Mouse (Mus musculus) myocyte (in vitro differentiated cells): ENCODE results near the gene Atp6v1g2. TPM values are rescaled to one million over a fixed set of nuclear protein-coding genes. Genes with fewer than 3 reads are reported as not detected.
A peak's percentile ranks its signal among the peaks of the same experiment; 100 is the strongest.

Experiments
- H3K27me3 ChIP-seq: one replicate; pipeline ENCODE4 v1.6.1; 2011; ENCODE audit not compliant: control insufficient read depth, insufficient read depth, insufficient read length
- H3K36me3 ChIP-seq: one replicate; pipeline ENCODE4 v1.6.1; 2011; ENCODE audit not compliant: control insufficient read depth, insufficient read depth
- H3K4me2 ChIP-seq: one replicate; pipeline ENCODE4 v1.6.1; 2011; ENCODE audit warnings: low read depth, control low read depth
- H3K4me3 ChIP-seq: one replicate; pipeline ENCODE4 v1.5.1; 2011; ENCODE audit warnings: mild to moderate bottlenecking, control low read depth, moderate library complexity
- H3K79me2 ChIP-seq: one replicate; pipeline ENCODE4 v1.6.1; 2011; ENCODE audit not compliant: control insufficient read depth, insufficient read depth
- H3ac ChIP-seq: one replicate; pipeline ENCODE4 v1.6.1; 2011; ENCODE audit not compliant: control insufficient read depth, insufficient read length
- CEBPB ChIP-seq: IDR thresholded peaks from 2 replicates; pipeline ENCODE4 v1.6.1; 2011; ENCODE audit warnings: mild to moderate bottlenecking, moderate library complexity; ENCODE audit not compliant: poor library complexity, insufficient read depth, severe bottlenecking
- E2F4 ChIP-seq: IDR thresholded peaks from one replicate; pipeline ENCODE4 v1.6.1; 2011; ENCODE audit warnings: mild to moderate bottlenecking, control low read depth, moderate library complexity; ENCODE audit not compliant: insufficient read depth
- MAX ChIP-seq: IDR thresholded peaks from one replicate; pipeline ENCODE4 v1.6.1; 2011; ENCODE audit warnings: low read depth, mild to moderate bottlenecking, control low read depth
- MYOD1 ChIP-seq, 3 experiments: IDR thresholded peaks; one replicate each; pipeline ENCODE4 v1.6.1; 2011; ENCODE audit warnings: control low read depth in 2 of 3, low read depth in 2 of 3, mild to moderate bottlenecking in 2 of 3, moderate library complexity in 1 of 3; ENCODE audit not compliant: insufficient read length in 2 of 3, control insufficient read depth in 1 of 3
- MYOG ChIP-seq, 3 experiments: IDR thresholded peaks; one replicate each; pipeline ENCODE4 v1.6.1; 2011; ENCODE audit warnings: control low read depth in 2 of 3, low read depth in 2 of 3, mild to moderate bottlenecking in 2 of 3; ENCODE audit not compliant: insufficient read length in 2 of 3, control insufficient read depth in 1 of 3, insufficient read depth in 1 of 3
- POLR2A ChIP-seq: IDR thresholded peaks from one replicate; pipeline ENCODE4 v1.6.1; 2011; ENCODE audit warnings: low read depth, mild to moderate bottlenecking, control low read depth, moderate library complexity; ENCODE audit not compliant: insufficient read length
- POLR2AphosphoS2 ChIP-seq: IDR thresholded peaks from one replicate; pipeline ENCODE4 v1.6.1; 2011; ENCODE audit warnings: low read depth, control low read depth; ENCODE audit not compliant: insufficient read length
- REST ChIP-seq: IDR thresholded peaks from one replicate; pipeline ENCODE4 v1.6.1; 2011; ENCODE audit warnings: mild to moderate bottlenecking, control low read depth, moderate library complexity; ENCODE audit not compliant: insufficient read depth, insufficient read length
- SRF ChIP-seq: IDR thresholded peaks from one replicate; pipeline ENCODE4 v1.6.1; 2011; ENCODE audit warnings: low read depth; ENCODE audit not compliant: control insufficient read depth, insufficient read length
- TCF12 ChIP-seq: IDR thresholded peaks from one replicate; pipeline ENCODE4 v1.6.1; 2011; ENCODE audit warnings: mild to moderate bottlenecking, control low read depth; ENCODE audit not compliant: poor library complexity, insufficient read depth, severe bottlenecking
- TCF3 ChIP-seq: IDR thresholded peaks from one replicate; pipeline ENCODE4 v1.6.1; 2011; ENCODE audit warnings: low read depth, control low read depth; ENCODE audit not compliant: insufficient read length
- USF1 ChIP-seq: IDR thresholded peaks from one replicate; pipeline ENCODE4 v1.6.1; 2011; ENCODE audit warnings: low read depth, mild to moderate bottlenecking, control low read depth, moderate library complexity
- polyA plus RNA-seq: library from polyadenylated mRNA; unstranded; fragments of >200 nt; fragmentation: generic; extraction: Trizol; gene quantifications from one replicate; pipeline ENCODE4 v1.2.1, GENCODE M21; 2012; ENCODE audit warnings: missing spikeins

Gene Atp6v1g2
- polyA plus RNA-seq, 1 experiment: 2.0 TPM

GRCm38 (mm10) chr17:35239700-35240099, 6.2 kb downstream of the Atp6v1g2 start:
- H3K4me3 ChIP-seq: no peak overlapping the region
- no peak overlapping the region for H3K4me2 ChIP-seq
- peaks cover 14% of the 10 kb centered on the region for H3K36me3 ChIP-seq
- no peaks in the 10 kb centered on the region for H3K27me3 ChIP-seq
- TF ChIP-seq SRF: no peak
- TF ChIP-seq MYOD1 (IDR thresholded peaks at IDR 0.05; ENCODE audit: control insufficient read depth in 1 of 3, insufficient read length in 2 of 3, low read depth in 2 of 3): no peak
- TF ChIP-seq E2F4: no peak
- no peak for TF ChIP-seq TCF3
- no peak for TF ChIP-seq USF1
- TF ChIP-seq POLR2AphosphoS2: no peak
- no peak for TF ChIP-seq MAX
- H3ac ChIP-seq: no peak overlapping the region
- H3K79me2 ChIP-seq: peaks cover 30% of the 10 kb centered on the region

- Histone ChIP-seq H3ac (no peak overlapping the region), H3K4me2 (peak overlapping the region; percentile 85), H3K36me3 (peaks cover 23% of the 10 kb centered on the region), H3K4me3 (peak overlapping the region; percentile 96), H3K27me3 (no peaks in the 10 kb centered on the region), H3K79me2 (peaks cover 38% of the 10 kb centered on the region)
- TF ChIP-seq REST (no peak), TCF12 (no peak), POLR2AphosphoS2 (no peak), TCF3 (no peak), CEBPB (no peak), MAX (no peak), USF1 (no peak), E2F4 (no peak), SRF (no peak), POLR2A (no peak), MYOG (IDR thresholded peaks at IDR 0.05; ENCODE audit: control insufficient read depth in 1 of 3, insufficient read depth in 1 of 3, insufficient read length in 2 of 3, low read depth in 2 of 3) (no peak), MYOD1 (IDR thresholded peaks at IDR 0.05; ENCODE audit: control insufficient read depth in 1 of 3, insufficient read length in 2 of 3, low read depth in 2 of 3) (no peak)
These were observed 7.2 kb downstream of the Atp6v1g2 start for GRCm38 (mm10) chr17:35240384-35241304.

GRCm38 (mm10) chr17:35241305-35242014, 8.0 kb downstream of the Atp6v1g2 start, which contains the start of gene Ddx39b:
Ddx39b (plus strand) TSS chr17:35241746.
- TF ChIP-seq MAX: peak; percentile 94
- no peak for TF ChIP-seq MYOD1 (IDR thresholded peaks at IDR 0.05; ENCODE audit: control insufficient read depth in 1 of 3, insufficient read length in 2 of 3, low read depth in 2 of 3)
- no peak for TF ChIP-seq TCF3
- no peak for TF ChIP-seq SRF
- peak; percentile 60 for TF ChIP-seq REST
- peak; percentile 60 for TF ChIP-seq E2F4
- no peak for TF ChIP-seq CEBPB
- TF ChIP-seq POLR2A: peak; percentile 98
- TF ChIP-seq MYOG (IDR thresholded peaks at IDR 0.05; ENCODE audit: control insufficient read depth in 1 of 3, insufficient read depth in 1 of 3, insufficient read length in 2 of 3, low read depth in 2 of 3): no peak
- TF ChIP-seq TCF12: no peak
- peak; percentile 96 for TF ChIP-seq USF1
- peak; percentile 97 for TF ChIP-seq POLR2AphosphoS2
- Histone ChIP-seq H3ac (peak within 1 kb of the TSS; percentile 67), H3K4me2 (peak within 1 kb of the TSS; percentile 94), H3K79me2 (peaks cover 46% of the 10 kb centered on the region), H3K36me3 (peaks cover 30% of the 10 kb centered on the region), H3K27me3 (no peaks in the 10 kb centered on the region), H3K4me3 (peak within 1 kb of the TSS; percentile 96)

GRCm38 (mm10) chr17:35242015-35242941, 8.8 kb downstream of the Atp6v1g2 start:
- no peak for TF ChIP-seq E2F4
- TF ChIP-seq POLR2A: peak; percentile 52
- peak; percentile 84 for TF ChIP-seq SRF
- TF ChIP-seq REST: no peak
- TF ChIP-seq POLR2AphosphoS2: peak; percentile 74
- no peak for TF ChIP-seq MAX
- Histone ChIP-seq H3K27me3 (no peaks in the 10 kb centered on the region), H3ac (peak overlapping the region; percentile 67), H3K79me2 (peaks cover 54% of the 10 kb centered on the region), H3K36me3 (peaks cover 38% of the 10 kb centered on the region), H3K4me3 (peak overlapping the region; percentile 96), H3K4me2 (peak overlapping the region; percentile 94)
